Mouse (Mus musculus) testis, postnatal 14 days (tissue): Measurements from ENCODE around the gene Hspb9.

Experiments used
- DNase-seq: peaks from one replicate; pipeline ENCODE4 v3.0.0; 2021; ENCODE audit warnings: low spot score

The Hspb9 gene

DNA sequence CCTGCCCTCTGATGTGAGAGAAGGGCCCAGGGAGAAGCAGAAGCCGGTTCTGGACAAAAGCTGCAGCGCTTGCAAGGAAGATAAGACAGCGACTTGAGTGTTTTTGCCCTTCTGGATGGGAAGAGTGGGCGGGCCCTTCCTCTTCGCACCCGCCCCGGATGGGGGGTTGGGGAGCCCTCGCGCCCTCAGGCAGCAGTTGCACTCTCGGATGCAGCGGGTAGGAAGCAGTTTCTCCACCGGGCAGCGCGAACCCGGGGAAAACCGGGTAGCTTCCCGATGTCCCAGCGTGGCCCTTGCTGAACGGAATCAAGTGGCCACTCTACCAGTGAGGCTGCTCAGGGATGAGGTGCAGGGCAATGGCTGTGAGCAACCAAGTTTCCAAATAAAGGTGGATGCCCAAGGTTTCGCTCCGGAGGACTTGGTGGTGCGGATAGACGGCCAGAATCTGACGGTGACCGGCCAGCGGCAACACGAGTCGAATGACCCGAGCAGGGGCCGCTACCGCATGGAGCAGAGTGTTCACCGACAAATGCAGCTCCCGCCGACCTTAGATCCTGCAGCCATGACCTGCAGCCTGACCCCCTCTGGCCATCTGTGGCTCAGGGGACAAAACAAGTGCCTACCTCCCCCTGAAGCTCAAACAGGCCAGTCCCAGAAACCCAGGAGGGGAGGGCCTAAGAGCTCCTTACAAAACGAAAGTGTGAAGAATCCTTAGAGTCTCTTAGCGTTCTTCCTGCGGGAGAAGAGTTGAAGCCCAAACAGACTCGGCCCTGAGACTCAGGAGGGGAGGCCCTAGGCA is at the start of gene Hspb9:
Gene Hspb9, plus strand, starts transcription at position 116 of the 799 bp plus-strand sequence.
- peak; percentile 66 for DNase-seq

DNA sequence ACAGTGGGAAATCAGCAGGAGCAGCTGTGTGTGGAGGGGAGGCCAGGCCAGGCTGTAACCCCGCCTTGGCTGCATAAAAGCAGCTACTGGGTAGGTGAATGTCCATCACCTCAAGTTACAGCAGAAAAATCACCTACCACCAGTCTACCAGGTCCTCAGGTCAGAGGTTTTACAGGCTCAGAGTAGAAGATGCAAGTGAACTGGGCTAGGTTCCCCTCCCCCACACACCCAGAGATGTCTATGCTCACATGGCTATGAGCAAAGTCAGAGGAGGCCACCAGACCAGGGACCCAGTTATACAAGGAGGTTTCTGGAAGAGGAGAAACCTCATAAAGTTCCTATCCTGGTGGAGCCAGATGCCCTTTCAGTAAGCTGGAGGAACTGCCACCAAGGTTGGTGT is 42.6 kb upstream of the Hspb9 start:
- no peak for DNase-seq

DNA sequence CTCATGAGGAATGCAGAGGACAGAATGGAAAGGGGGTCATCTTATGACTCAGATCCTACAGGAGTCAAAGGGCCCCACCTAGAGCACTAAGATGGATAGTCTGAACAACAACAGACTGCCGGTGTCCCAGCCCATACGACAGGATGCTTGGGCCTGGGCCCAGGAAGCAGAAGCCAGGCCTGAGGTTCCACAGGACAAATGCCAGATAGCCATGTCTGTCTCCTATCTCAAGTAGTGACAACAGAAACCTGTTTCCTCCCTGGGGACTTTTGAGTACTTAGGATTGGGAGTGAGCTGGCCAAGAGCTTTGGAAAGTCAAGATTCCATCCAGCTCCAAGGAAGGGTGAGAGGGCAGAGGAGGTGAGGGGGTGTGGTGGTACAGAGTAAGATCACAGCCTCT is 41.7 kb upstream of the Hspb9 start:
- no peak for DNase-seq

DNA sequence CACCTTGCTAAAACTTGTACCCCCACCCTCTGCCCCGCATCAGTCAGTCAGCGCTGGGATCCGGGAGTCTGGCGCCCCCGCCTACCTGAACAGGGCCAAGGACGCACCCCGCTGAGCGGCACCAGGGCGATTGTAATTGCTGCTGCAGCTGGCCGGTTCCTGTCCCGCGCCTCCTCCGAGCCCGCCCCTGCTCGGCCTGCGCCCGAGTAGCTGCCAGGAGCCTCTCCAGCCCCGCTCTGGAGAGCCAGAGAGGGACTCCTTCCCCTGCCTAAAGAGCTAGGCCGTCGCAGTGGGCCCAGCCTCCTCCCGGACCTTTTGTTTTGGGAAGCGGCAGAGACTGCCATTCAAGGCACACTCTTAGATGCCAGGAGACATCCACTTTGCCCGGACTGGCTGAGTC is 40.5 kb upstream of the Hspb9 start:
- DNase-seq: peak; percentile 39

DNA sequence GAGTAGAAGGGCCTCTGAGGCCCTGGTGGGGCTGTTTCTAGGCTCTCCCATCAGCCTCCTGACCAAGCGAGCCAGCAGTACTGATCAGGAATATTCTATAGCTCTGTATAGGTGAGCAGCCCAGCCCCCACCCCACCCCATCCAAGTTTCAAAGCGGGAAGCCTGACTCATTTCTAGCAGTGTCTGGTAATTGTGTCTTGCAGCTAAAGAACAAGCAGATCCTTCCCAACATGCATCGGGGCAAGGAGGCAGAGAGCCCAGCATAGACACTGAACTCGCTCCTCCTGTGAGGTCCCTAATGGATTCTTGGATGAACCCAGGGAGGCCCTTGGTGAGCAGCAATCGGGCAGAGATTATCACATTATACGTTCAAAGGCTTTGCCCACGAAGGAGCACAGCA is 35.8 kb upstream of the Hspb9 start:
- no peak for DNase-seq

DNA sequence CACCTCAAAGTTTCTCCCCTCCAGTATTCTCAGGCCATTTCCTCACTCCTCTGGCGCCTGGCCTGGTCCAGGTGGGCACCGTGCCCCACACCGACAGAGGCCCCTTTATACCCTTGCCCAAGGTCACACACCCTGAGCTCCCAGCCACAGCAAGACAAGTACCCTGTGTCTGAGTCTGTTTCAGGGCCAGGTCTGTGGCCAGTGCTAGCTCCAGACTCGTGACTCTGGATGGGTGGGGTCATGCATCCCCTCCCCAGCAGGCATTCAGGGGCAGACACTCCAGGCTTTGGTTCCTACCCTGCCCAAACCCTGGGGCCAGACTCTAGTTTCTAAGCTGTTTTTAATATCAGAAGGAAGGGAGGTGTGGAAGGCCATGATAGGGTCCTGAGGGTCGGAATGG is 31.8 kb upstream of the Hspb9 start:
- DNase-seq: no peak

DNA sequence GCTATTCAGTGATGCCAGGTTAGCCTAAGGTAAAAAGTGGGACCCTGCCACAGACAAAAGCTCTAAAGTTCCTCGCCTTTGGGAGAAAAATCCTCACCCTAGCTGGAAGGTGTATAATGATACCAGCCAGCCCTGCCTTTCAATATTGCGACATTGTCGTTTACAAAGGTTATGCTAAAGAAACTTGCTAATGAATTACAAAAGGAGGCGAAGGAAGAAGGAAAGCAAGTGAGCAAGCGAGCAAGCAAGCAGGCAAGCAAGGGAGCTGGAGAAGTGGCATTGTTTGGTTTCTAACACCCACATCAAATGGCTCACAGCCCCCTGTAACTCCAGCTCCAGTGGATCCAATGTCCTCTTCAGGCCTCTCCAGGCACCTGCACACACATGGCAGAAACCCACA is 31.1 kb upstream of the Hspb9 start:
- no peak for DNase-seq

DNA sequence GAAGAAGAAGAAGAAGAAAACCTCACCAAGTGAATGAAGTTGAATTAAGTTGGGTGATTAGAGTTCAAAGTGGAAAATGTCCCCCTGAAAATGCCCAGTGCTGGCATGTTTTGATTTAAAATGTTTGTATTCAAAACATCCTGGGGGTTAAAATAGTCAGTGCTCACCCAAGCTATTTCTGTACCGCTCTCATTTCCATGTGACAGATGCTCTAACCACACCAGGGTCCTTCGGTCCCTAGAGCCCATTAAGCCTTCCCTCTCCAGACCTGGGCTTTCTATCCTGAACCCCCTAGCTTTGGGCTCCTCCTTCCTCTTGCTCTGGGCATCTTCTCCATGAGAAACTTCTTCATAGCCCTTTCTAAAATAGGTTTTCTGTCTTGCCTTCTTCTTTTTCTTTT is 29.6 kb upstream of the Hspb9 start:
- no peak for DNase-seq

DNA sequence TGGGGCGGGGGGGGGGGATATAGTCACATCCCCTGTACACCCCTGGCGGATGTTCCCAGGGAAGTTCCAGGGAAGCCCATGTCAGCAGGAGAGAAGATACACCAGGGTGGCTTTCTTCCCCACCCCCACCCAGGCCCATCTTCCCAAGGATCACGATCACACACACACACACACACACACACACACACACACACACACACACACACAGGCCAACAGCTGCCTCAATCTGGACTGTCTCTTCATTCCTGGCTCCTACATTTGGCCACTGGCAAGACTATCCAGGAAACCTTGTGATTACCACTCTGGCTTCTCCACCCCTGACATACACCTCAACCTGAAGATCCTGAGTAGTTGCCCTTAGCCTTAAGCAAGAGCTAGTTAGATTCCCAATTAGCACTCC is 28.3 kb upstream of the Hspb9 start:
- no peak for DNase-seq

DNA sequence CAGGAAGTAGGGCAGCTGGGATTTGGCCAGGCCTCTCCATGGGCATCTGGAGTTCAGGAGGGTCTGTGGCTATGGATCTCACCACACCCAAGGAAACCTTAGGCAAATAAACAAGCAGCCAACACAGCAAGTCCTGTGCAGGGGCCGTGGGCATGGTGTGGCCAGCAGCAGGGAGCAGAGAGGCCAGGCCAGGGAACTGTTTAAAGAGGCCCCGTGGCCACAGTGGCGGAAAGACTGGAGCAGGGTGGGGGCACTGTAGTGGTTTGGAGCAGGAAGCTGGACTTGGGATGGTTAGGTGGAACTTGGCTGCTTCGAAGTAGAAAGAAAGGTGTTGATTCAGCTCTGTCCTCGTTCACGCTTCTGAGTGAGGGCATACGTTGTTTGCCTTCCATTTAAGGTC is 26.4 kb upstream of the Hspb9 start:
- no peak for DNase-seq

DNA sequence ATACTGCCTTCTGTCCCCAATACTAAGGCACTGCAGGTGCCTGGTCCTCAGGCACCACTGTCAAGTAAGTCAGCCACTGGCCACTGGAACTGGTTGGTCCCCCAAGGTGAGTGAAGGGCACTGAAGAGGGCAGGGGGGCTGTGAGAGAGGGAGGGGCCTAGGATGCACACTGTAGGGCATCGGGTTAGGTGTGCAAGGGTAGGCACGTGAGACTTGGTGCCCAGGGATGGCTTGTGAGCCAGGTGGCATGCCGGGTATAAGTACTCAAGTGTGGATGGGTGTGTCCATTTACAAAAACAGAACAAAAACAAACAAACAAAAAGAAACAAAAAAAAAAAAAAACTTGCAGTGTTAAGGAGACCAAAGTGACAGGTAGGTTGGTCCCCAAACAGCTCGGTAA is 25.2 kb upstream of the Hspb9 start:
- no peak for DNase-seq

DNA sequence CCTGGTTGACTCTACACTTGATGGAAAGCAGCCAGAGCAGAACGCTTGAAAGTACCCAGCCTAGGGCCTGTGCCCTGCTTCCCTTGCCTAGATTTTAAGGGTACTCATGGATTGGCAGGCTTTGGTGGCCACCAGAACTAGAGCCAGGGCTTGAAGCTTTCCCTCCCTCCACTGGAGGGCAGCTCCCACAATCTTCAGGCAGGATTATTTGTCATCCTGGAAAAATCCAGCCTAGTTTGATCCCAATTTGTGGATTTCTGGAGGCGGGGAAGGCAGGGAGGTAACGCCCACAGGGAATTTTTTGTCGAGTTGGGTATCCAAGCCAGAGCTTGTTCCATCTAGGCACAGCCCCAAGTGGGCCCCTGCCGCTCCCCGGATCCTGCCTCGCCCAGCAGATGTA is 23.3 kb upstream of the Hspb9 start:
- no peak for DNase-seq

DNA sequence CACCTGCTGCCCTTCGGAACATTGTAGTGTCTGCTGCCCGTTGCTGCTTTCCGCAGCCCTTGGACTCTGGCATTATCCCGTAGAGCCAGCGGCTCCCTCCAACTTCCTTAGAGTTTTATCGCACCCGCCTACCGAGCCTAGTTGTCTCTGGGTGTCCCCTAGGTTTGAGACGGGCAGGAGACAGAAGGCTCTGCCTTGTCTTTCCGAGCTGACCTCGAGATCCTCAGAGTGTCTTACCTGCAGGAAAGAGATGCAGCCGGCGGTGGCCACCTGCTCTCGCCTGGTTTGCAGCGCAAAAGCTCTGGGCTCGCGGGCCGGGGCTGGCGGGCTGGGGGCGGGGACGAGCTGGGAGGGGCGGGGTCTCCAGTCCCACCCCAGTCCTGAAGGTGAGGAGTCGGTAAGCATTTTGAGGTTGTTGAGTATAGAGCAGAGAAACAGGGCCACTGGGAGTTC is 21.5 kb upstream of the Hspb9 start, which contains the start of gene Zfp385c:
Gene Zfp385c, minus strand, starts transcription at position 292 of the 453 bp plus-strand sequence.
- no peak for DNase-seq

DNA sequence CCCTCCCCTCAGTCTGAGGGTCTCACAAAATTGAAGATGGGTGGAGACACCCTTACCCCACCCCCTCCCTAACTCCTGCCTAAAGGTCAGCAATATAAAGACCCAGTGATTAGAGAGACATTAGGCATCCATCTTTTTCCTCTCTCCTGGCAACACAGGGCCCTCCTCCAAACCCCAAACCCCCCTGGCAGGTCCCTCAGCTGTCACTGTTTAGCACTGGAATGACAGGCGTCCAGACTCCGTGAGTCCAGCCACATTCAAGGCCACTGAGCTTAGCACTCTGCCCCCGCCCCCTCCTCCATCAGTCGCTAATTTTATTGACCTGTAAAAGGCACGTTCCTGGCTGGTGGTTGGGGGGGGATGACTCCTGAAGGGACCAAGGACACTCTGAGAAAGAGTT is 20.5 kb upstream of the Hspb9 start:
- no peak for DNase-seq

DNA sequence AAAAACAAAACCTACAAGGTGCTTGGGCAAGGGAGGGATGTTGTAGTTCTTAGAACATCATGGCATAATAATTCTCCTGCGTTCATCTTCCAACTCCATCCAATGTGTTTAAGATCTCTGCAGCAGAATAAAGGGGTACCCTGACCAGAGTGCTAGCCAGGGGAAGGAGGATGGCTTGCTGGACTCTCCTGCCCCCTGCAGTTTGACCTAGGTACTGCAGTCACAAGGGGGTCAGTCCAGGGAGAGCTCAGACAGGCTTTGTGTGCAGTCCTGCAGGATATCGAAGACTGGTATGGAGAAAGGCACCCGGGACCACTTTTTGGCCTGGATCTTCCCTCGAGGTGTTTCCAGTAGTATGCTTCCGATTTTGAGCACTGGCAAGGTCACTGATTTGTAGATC is 18.7 kb upstream of the Hspb9 start:
- DNase-seq: peak; percentile 48

DNA sequence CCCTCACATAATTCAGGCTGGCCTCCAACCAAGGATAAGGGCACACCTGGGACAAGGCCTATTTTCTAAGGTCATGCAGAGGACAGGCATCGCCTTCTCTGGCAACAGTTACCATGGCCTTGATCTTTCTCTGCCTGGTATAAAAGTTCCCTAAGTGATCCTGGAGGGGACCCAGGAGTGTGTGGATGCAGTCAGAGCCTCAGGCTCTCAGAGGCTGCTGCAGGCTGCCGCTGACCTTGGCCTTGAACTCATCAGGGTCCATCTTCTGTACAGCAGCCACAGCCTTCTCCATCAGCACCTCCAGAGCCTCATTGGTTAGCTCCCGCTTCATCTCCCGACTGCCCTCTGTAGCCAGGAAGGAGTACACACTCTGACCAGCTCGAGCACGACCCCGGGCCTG is 15.7 kb upstream of the Hspb9 start:
- no peak for DNase-seq

DNA sequence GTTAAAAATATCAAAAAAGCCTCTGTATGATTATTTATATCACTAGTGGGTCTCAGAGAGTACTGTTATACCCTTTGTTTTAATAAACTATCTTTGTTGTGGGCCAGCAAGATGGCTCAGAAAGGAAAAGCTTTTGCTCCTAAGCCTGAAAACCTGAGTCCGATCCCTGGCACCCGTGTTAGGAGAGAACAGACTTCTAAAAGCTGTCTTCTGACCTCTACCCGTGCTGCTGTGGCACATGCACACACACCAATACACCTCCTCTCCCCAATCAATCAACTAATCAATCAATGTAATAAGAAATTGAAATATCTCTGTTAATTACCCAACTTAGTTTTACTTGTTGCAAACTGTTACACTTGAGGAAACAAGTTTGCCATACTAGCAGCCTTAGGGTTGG is 12.9 kb upstream of the Hspb9 start:
- DNase-seq: no peak

DNA sequence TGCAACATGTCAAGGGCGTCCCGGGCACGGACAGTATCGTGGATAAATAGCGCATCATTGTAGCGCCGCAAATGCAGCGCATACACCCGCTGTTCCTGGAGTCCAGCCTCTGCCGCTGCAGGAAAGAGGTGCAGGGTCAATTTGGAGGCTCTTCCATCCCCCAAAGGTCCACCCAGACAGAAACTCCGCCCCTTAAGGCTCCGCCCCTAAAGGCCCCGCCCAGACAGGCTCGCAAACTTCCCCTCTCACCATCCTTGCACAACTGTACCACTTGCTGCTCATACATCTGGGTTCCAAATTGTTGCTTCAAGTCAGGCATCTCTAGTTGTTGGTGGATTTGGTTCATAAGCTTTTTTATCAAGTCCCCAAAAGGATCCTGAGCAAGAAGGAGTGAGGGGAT is 12.3 kb upstream of the Hspb9 start:
- DNase-seq: no peak

DNA sequence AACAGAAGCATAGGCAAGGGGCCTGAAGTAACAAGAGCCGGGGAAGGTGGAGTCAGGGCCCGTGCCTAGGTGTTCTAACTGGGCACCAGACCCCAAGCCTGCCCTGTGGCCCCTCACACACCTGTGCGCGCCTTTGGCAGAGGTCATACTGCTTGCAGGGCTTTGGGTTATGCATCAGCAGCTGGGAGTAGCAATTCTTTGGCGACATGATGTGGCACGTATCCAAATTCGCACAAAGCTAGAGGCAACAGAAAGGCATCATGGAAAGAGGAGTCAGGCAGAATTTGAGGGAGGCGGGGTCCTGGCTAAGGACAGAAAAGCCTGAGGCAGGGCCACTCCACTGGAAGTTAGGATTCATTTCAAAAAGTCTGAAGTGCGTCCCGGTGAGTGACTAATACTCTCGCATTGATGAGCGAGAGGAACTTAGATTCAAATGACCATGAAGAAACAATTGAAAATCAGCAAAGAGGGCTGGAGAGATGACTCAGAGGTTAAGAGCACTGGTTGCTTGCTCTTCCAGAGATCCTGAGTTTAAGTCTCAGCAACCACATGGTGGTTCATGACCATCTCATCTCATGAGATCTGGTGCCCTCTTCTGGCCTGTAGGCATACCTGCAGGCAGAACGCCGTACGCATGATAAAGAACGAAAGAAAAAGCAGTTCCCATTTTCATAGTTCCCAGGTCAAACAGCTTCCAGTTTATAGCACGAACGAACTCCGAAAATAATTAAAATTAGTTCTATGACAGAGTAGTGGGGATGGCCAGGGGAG is 11.4 kb upstream of the Hspb9 start:
- no peak for DNase-seq

DNA sequence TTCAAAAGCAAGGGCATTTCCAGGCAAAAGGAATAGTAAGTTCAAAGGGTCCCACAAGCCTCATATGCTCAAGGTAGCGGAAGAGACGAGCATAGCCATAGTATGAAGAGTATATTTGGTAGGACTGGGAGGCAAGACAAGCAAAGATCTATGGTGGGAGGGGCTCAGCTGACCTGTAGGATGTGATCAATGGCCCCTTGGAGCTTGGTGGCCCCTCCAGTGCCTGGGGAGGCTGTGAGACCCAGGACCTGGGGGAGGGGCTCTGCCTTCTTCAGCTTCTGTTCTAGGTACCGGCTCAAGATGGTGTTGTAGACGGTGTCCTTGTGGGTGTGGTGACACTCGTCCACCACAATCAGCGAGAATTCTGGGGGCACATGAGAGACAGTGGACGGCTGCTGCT is 10.7 kb upstream of the Hspb9 start:
- DNase-seq: no peak

DNA sequence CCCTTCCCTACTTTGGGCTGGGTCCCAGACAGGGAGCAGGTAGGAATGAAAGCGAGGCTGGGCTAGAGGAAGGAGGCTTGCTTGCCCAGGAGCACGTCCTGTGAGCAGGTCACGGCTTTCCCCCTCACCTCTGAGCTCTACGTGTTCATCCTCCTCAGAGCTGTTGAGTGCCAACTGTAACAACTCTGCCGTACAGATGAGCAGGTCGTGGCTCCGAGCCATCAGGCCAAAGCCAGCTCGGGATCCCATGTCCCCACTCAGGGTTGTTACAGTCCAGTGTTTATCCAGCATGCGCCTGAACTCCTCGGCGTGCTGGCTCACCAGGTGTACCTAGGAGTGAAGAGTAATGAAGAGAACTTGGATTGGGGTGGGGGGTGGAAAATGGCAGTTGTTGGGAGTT is 10.3 kb upstream of the Hspb9 start:
- DNase-seq: no peak

DNA sequence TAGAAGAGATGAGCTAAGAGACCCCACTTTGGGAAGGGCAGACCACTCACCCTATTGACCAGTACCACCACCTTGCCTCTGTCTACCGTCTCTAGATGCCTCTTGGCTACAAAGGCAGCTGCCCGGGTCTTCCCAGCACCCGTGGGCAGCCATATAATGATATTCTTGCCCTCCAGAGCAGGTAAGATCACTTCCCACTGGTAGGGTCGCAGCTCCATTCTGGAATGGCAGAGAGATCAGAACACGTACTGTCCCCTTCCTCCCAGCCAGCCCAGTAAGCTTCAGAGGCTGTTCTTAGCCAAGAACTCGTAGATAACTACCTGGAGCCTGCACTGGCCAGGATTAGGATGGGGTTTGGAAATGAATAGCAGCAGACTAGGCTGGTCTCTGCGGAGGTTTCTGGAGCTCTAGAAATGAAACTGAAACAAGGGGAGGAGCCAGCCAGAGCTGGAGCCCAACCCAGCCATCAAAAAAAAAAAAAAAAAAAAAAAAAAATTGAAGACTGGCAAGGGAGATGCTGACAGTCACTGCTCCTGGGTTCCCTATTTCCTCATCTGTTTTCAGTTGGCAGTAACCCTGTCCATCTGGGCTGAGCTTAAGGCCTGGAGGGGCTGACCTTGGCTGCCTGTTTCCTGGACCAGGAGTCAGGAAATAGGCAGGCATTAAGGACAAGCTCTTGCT is 9.7 kb upstream of the Hspb9 start, which contains the start of gene Dhx58:
Gene Dhx58, minus strand, starts transcription at position 421 of the 681 bp plus-strand sequence.
- no peak for DNase-seq
